Mouse (Mus musculus): ENCODE results near the gene Crlf1. TPM values are rescaled to one million over a fixed set of nuclear protein-coding genes. Genes with fewer than 3 reads are reported as not detected.

Crlf1 gene
- polyA plus RNA-seq, 1 experiment from 2014 or later: 6.3 TPM

DNA sequence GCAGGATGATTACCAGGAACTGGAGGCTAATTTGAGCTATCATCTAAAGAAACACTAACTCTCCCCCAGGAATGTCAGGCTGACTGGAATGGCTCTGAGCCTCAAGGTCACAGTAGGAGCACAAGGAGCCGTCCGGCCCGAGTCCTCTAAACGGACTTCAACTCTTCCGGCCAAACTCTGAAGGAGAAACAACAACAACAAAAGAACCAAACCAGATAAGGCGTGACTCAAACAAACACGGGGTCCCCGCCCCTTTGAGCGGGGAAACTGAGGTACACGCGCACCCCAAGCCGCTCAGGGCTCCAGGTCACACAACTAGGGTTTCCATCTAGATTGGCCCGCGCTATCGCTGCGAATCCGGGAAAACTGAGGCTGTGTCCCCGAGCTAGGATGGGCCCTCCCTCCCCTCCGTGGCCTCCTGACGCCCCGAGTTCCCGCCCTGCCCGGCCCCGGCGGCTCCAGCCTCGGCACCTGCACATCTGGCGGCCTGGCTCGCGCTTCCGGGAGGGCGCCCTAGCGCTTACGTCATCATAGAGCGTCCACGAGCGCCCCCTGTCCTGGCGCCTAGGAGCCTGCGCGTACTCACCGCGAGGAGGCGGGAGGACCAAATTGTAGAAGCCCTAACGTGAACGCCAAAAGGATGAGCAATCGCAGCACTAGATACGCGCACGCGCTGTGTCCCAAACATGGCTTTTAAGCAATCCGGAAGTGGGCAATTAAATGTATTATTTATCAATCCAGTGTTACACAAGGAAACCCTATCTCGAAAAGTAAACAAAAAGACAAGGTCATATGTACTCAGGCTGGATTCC lies 29.8 kb downstream of the Crlf1 start:
- H3K27ac ChIP-seq: peak overlapping the region; percentile 92
- peak overlapping the region; percentile 71 for H3K4me2 ChIP-seq (replicated peaks)
- no peaks in the 10 kb centered on the region for H3K27me3 ChIP-seq (ENCODE audit: control insufficient read depth, insufficient read depth, low read length)
- H3K4me1 ChIP-seq (replicated peaks; ENCODE audit: control insufficient read depth, insufficient read depth, low read length): peaks cover 22% of the 10 kb centered on the region
- H3K9ac ChIP-seq: peak overlapping the region; percentile 69
- ATAC-seq (ENCODE audit: low FRiP score) (peak; percentile 87), DNase-seq (ENCODE audit: low spot score) (peak; percentile 98)
- H3K4me3 ChIP-seq (replicated peaks; ENCODE audit: low read length): peak overlapping the region; percentile 71
- H3K36me3 ChIP-seq (replicated peaks; ENCODE audit: control insufficient read depth, insufficient read depth): 0 out of 2 replicates have a peak, but pooled peaks cover 15% of the 10 kb centered on the region
- H3K9me3 ChIP-seq (ENCODE audit: control insufficient read depth, low read length): no peaks in the 10 kb centered on the region
- under 1% methylated on average over 51 of the region's 51 CpGs for WGBS

DNA sequence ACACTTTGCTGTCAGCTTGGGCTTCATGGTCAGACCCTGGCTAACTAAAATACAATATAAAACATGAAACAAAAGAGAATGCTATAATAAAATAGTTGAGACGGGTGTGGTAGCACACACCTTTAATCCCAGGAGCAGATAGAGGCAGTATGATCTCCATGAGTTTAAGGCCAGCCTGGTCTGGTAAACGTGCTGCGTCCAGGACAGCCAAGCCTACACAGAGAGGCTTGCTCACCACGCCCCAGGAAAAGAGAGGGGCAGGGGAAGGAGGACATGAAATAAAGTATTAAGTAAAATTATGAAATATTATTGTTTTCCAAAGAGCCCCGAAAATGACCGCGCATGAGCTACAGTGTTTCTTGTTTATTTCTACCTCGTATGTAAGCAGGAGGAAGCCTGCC lies 34.2 kb downstream of the Crlf1 start:
- H3K4me1 ChIP-seq (replicated peaks; ENCODE audit: control insufficient read depth, insufficient read depth, low read length): peaks cover 32% of the 10 kb centered on the region
- peaks cover 23% of the 10 kb centered on the region for H3K36me3 ChIP-seq (replicated peaks; ENCODE audit: control insufficient read depth, insufficient read depth)
- peak overlapping the region; percentile 70 for H3K4me2 ChIP-seq (replicated peaks)
- peak overlapping the region; percentile 88 for H3K4me3 ChIP-seq (replicated peaks; ENCODE audit: low read length)
- 1% methylated on average over 8 of the region's 8 CpGs for WGBS
- H3K9me3 ChIP-seq (ENCODE audit: control insufficient read depth, low read length): no peaks in the 10 kb centered on the region
- no peaks in the 10 kb centered on the region for H3K27me3 ChIP-seq (ENCODE audit: control insufficient read depth, insufficient read depth, low read length)
- H3K27ac ChIP-seq: peak overlapping the region; percentile 89
- peak overlapping the region; percentile 96 for H3K9ac ChIP-seq
- no peak for DNase-seq (ENCODE audit: low spot score)
- ATAC-seq (ENCODE audit: low FRiP score): no peak

DNA sequence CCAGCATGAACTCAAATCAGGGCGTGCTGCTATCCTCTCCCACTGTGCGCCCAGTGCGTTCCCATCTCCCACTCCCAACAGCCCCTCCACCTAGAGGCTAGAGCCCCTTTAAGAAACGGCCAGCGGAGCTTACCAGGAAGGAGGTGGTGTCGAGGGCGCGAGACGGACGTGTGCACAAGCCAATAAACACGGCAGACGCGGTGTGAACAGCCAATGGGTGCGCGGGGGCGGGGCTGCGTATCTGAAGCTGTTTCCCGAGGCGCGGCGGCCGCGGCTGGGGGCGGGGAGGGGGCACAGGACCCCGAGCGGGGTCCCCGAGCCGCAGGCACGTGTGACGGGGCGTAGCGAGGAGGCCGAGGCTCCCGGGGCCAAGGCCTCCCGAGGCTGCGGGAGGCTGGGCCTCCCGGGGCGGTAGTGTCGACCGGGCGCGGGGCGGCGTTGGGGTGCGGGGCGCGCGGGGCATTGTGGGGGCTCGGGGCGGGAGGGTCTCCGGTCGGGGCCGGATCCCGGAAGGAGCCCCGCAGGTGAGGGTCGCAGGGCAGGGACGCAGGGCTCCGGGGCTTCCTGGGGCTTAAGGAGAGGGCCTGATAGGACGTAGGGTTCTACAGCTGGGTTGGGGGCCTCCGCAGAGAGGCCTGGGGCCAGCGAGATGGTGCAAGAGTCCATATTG lies 34.7 kb downstream of the Crlf1 start, which contains the start of the genes Fkbp8 and Kxd1:
TSS of gene Fkbp8 (plus strand) at position 213 of the 670 bp plus-strand sequence.
TSS of gene Kxd1 (minus strand) at position 445 of the 670 bp plus-strand sequence.
- peaks cover 28% of the 10 kb centered on the region for H3K36me3 ChIP-seq (replicated peaks; ENCODE audit: control insufficient read depth, insufficient read depth)
- no peaks in the 10 kb centered on the region for H3K27me3 ChIP-seq (ENCODE audit: control insufficient read depth, insufficient read depth, low read length)
- peak within 1 kb of the TSS; percentile 88 for H3K4me3 ChIP-seq (replicated peaks; ENCODE audit: low read length)
- H3K9me3 ChIP-seq (ENCODE audit: control insufficient read depth, low read length): no peaks in the 10 kb centered on the region
- H3K4me1 ChIP-seq (replicated peaks; ENCODE audit: control insufficient read depth, insufficient read depth, low read length): peaks cover 28% of the 10 kb centered on the region
- ATAC-seq (ENCODE audit: low FRiP score) (peak; percentile 94), DNase-seq (ENCODE audit: low spot score) (peak; percentile 97)
- WGBS: under 1% methylated on average over 56 of the region's 61 CpGs
- H3K4me2 ChIP-seq (replicated peaks): peak within 1 kb of the TSS; percentile 70
- peak within 1 kb of the TSS; percentile 89 for H3K27ac ChIP-seq
- peak within 1 kb of the TSS; percentile 96 for H3K9ac ChIP-seq

DNA sequence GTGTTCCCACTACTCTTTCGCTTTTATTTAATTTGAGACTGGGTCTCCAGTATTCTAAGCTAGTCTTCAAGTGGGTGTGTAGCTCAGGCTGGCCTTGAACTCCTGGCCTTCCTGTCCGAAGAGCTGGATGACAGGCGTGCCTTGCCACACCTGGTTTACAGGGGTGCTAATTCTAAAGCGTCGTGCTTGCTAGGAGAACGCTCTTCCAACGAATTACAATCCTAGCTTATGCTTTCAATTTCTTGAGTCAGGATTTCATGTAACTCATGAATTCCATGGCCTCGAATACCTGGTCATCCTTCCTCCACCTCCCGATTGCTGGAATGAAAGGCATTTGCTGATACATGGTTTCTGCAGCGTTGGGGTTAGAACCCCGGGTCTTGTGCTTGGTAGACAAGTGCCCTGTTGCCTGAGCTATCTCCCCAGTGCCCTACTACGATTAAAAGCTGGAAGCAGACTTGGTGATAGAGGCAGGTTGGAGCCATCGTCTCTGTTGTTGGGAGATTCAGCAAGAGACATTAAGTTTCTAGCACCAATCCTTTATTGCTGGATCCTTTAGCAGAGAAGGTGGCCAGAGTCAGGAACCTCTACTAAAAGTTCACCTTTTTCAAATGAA lies 35.3 kb downstream of the Crlf1 start:
- DNase-seq (ENCODE audit: low spot score) (no peak), ATAC-seq (ENCODE audit: low FRiP score) (no peak)
- Histone ChIP-seq H3K4me2 (replicated peaks) (peak overlapping the region; percentile 70), H3K27me3 (ENCODE audit: control insufficient read depth, insufficient read depth, low read length) (no peaks in the 10 kb centered on the region), H3K36me3 (replicated peaks; ENCODE audit: control insufficient read depth, insufficient read depth) (peaks cover 35% of the 10 kb centered on the region), H3K9me3 (ENCODE audit: control insufficient read depth, low read length) (no peaks in the 10 kb centered on the region), H3K4me1 (replicated peaks; ENCODE audit: control insufficient read depth, insufficient read depth, low read length) (peaks cover 27% of the 10 kb centered on the region), H3K4me3 (replicated peaks; ENCODE audit: low read length) (peak overlapping the region; percentile 88), H3K27ac (peak overlapping the region; percentile 89), H3K9ac (peak overlapping the region; percentile 96)
- WGBS: 37% methylated on average over 13 of the region's 13 CpGs

- DNase-seq (ENCODE audit: low spot score) (no peak), ATAC-seq (ENCODE audit: low FRiP score) (no peak)
- Histone ChIP-seq H3K27ac (no peak overlapping the region), H3K4me3 (replicated peaks; ENCODE audit: low read length) (no peak overlapping the region), H3K9ac (no peak overlapping the region), H3K4me1 (replicated peaks; ENCODE audit: control insufficient read depth, insufficient read depth, low read length) (peaks cover 22% of the 10 kb centered on the region), H3K9me3 (ENCODE audit: control insufficient read depth, low read length) (no peaks in the 10 kb centered on the region), H3K4me2 (replicated peaks) (no peak overlapping the region), H3K27me3 (ENCODE audit: control insufficient read depth, insufficient read depth, low read length) (no peaks in the 10 kb centered on the region), H3K36me3 (replicated peaks; ENCODE audit: control insufficient read depth, insufficient read depth) (peaks cover 45% of the 10 kb centered on the region)
- WGBS: 87% methylated on average over 5 of the region's 5 CpGs
These were observed 36.3 kb downstream of the Crlf1 start for GRCm38 (mm10) chr8:70529299-70529698.

GRCm38 (mm10) chr8:70529741-70530161 lies 36.8 kb downstream of the Crlf1 start:
- WGBS: 97% methylated on average over 3 of the region's 3 CpGs
- ATAC-seq (ENCODE audit: low FRiP score): no peak
- Histone ChIP-seq H3K4me3 (replicated peaks; ENCODE audit: low read length) (no peak overlapping the region), H3K4me2 (replicated peaks) (no peak overlapping the region), H3K4me1 (replicated peaks; ENCODE audit: control insufficient read depth, insufficient read depth, low read length) (peaks cover 22% of the 10 kb centered on the region), H3K27ac (no peak overlapping the region), H3K27me3 (ENCODE audit: control insufficient read depth, insufficient read depth, low read length) (no peaks in the 10 kb centered on the region), H3K9ac (no peak overlapping the region), H3K36me3 (replicated peaks; ENCODE audit: control insufficient read depth, insufficient read depth) (peaks cover 49% of the 10 kb centered on the region), H3K9me3 (ENCODE audit: control insufficient read depth, low read length) (no peaks in the 10 kb centered on the region)
- no peak for DNase-seq (ENCODE audit: low spot score)

DNA sequence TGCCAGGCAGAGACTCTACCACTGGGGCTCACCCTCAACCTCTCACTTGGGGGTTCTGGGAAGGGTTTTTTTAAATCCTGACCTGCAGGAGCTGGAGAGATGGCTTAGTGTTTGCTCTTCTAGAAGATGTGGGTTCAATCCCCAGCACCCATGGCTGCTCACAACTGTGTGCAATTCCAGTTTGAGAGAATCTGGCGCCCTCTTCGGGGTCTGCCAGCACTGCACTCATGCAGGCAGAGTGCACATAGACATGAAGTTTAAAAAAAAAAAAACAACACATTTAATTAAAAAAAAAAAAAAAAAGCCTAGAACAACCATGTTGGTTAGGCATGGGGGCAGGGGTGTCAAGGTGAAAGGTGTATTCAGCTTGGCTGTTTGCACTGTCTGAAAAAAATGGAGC lies 37.4 kb downstream of the Crlf1 start:
- no peaks in the 10 kb centered on the region for H3K27me3 ChIP-seq (ENCODE audit: control insufficient read depth, insufficient read depth, low read length)
- ATAC-seq (ENCODE audit: low FRiP score): no peak
- 89% methylated on average over 2 of the region's 2 CpGs for WGBS
- no peaks in the 10 kb centered on the region for H3K9me3 ChIP-seq (ENCODE audit: control insufficient read depth, low read length)
- H3K36me3 ChIP-seq (replicated peaks; ENCODE audit: control insufficient read depth, insufficient read depth): peaks cover 54% of the 10 kb centered on the region
- no peak overlapping the region for H3K27ac ChIP-seq
- H3K4me3 ChIP-seq (replicated peaks; ENCODE audit: low read length): no peak overlapping the region
- no peak for DNase-seq (ENCODE audit: low spot score)
- H3K4me1 ChIP-seq (replicated peaks; ENCODE audit: control insufficient read depth, insufficient read depth, low read length): peaks cover 22% of the 10 kb centered on the region
- no peak overlapping the region for H3K4me2 ChIP-seq (replicated peaks)
- no peak overlapping the region for H3K9ac ChIP-seq

DNA sequence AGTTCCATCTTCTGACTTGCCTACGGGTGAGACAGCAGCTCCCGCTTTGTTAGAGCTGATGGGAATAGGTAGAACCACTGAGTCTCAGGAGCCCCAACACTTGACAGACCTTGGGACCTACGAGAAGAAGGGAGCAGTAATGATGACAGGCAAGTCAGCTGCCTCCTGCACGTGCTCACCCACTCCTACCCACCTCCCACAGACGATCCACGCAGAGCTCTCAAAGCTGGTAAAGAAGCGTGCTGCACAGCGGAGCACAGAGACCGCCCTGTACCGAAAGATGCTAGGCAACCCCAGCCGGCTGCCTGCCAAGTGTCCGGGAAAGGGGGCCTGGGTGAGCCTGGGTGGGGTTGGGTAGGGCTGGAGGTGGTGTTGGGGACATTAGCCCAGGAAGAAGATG lies 41.3 kb downstream of the Crlf1 start:
- no peaks in the 10 kb centered on the region for H3K9me3 ChIP-seq (ENCODE audit: control insufficient read depth, low read length)
- H3K4me2 ChIP-seq (replicated peaks): no peak overlapping the region
- no peaks in the 10 kb centered on the region for H3K27me3 ChIP-seq (ENCODE audit: control insufficient read depth, insufficient read depth, low read length)
- no peak overlapping the region for H3K9ac ChIP-seq
- no peak overlapping the region for H3K27ac ChIP-seq
- no peak for DNase-seq (ENCODE audit: low spot score)
- no peak for ATAC-seq (ENCODE audit: low FRiP score)
- H3K4me1 ChIP-seq (replicated peaks; ENCODE audit: control insufficient read depth, insufficient read depth, low read length): peaks cover 5% of the 10 kb centered on the region; the same call in 1 of the 2 replicates
- H3K4me3 ChIP-seq (replicated peaks; ENCODE audit: low read length): no peak overlapping the region
- WGBS: 95% methylated on average over 12 of the region's 12 CpGs
- H3K36me3 ChIP-seq (replicated peaks; ENCODE audit: control insufficient read depth, insufficient read depth): peaks cover 72% of the 10 kb centered on the region

- H3K36me3 ChIP-seq (replicated peaks; ENCODE audit: control insufficient read depth, insufficient read depth): peaks cover 67% of the 10 kb centered on the region
- H3K27me3 ChIP-seq (ENCODE audit: control insufficient read depth, insufficient read depth, low read length): no peaks in the 10 kb centered on the region
- H3K4me1 ChIP-seq (replicated peaks; ENCODE audit: control insufficient read depth, insufficient read depth, low read length): peaks cover 2% of the 10 kb centered on the region
- no peaks in the 10 kb centered on the region for H3K9me3 ChIP-seq (ENCODE audit: control insufficient read depth, low read length)
- no peak overlapping the region for H3K9ac ChIP-seq
- no peak overlapping the region for H3K4me2 ChIP-seq (replicated peaks)
- no peak overlapping the region for H3K27ac ChIP-seq
- ATAC-seq (ENCODE audit: low FRiP score) (no peak), DNase-seq (ENCODE audit: low spot score) (no peak)
- no peak overlapping the region for H3K4me3 ChIP-seq (replicated peaks; ENCODE audit: low read length)
- WGBS: 95% methylated on average over 3 of the region's 3 CpGs
These were observed 42.3 kb downstream of the Crlf1 start for GRCm38 (mm10) chr8:70535221-70535620.

Data from hindbrain, embryonic 14.5 days (tissue).